Mouse (Mus musculus) megakaryocyte, adult 5-6 weeks (primary cell): ENCODE data around the gene Ypel2. TPM values are rescaled to one million over a fixed set of nuclear protein-coding genes. Genes with fewer than 3 reads are reported as not detected.
"Not testable (repeated sequence)": the region's sequence is repeated elsewhere in the genome, so short reads cannot be mapped to it uniquely, and the experiment has no call there.

Experiments used
- ATAC-seq: 2 replicates; pipeline ENCODE4 v1.8.0; 2016; ENCODE audit warnings: mild to moderate bottlenecking, inconsistent platforms; ENCODE audit not compliant: poor library complexity, severe bottlenecking
- total RNA-seq, 2 experiments: library from RNA; stranded (forward) in 1 of 2; stranded (reverse) in 1 of 2; fragments of 153-499, 151-499 nt in 1 of 2; fragments of 221-1000, 200-1000 nt in 1 of 2; gene quantifications; 2 replicates each; pipeline versions ENCODE4 v1.2.3 to v1.2.4; 2015 to 2017

Ypel2 gene
- total RNA-seq (2015) (6.7 and 7.5 TPM in 2 replicates), total RNA-seq (2017) (5.6 and 6.9 TPM in 2 replicates)

- ATAC-seq: peak; percentile 87
These were observed at the start of gene Ypel2 for GRCm38 (mm10) chr11:86993041-86994037. Ypel2 (minus strand) TSS chr11:86993707.

- no peak for ATAC-seq
These were observed 49.5 kb upstream of the Ypel2 start for GRCm38 (mm10) chr11:87043052-87043451.

DNA sequence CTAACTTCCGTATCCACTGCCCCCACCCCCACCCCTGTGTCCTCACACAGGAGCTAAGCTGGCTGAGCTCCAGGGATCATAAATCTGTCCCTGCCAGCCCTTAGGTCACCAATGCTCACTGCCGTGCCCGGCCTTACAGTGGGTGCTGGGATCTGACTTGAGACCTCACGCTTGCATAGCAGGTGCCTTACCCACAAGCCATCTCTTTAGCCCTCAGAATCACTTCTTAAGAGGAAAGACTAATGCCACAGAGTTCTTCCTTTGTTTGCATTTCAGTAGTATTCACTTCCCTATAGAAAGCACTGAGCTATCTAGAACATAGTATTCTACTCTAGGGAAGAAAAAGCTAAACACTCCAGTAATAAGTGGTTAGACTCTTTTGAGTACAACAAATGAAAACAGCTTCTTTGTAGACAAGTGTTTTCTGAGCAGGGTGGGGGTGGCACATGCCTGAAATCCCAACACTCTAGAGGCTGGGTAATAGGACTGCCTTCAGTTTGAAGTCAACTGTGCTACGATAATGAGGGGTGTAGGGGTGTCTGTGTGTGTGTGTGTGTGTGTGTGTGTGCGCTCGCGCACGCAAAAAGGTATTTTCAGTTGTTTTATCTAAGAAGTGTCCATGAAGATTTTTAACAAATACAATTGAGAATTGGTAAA is 45.9 kb upstream of the Ypel2 start:
- peak; percentile 74 for ATAC-seq

- no peak for ATAC-seq
These were observed 42.7 kb upstream of the Ypel2 start for GRCm38 (mm10) chr11:87036180-87036579.

DNA sequence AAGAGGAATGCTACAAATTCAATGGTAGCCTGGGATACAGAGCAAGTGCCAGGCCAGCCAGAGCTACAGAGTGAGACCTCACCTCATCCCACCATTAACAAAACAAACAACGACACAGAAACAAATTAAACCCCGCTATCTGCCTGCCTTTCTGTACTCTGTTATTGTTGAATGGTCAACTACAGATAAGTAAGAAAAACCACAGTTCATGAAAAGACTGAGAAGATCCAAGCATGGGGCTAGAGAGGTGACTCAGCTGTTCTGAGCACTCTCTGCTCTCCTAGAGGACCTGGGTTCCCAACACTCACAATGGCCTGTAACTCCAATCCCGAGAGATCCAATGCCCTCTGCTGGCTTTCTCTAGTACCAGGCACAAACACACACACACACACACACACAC is 34.7 kb upstream of the Ypel2 start:
- no peak for ATAC-seq

- ATAC-seq: peak; percentile 68
These were observed 32.8 kb upstream of the Ypel2 start for GRCm38 (mm10) chr11:87026096-87026875.

GRCm38 (mm10) chr11:87025351-87025750 is 31.8 kb upstream of the Ypel2 start:
- no peak for ATAC-seq

DNA sequence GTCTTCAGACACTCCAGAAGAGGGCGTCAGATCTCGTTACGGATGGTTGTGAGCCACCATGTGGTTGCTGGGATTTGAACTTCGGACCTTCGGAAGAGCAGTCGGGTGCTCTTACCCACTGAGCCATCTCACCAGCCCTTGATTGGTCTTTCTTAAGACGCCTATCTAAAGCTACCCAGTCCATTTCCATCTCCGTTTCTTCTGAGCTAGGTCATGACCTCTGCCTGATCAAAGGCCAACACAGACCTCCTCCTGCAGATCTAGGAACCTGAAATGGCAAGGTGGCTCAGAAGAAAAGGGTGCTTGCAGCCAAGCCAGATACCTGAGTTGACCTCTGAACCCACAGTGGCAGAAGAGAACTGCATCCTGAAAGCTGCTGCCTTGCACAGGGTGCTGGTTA is 29.7 kb upstream of the Ypel2 start:
- ATAC-seq: not testable (repeated sequence)

- no peak for ATAC-seq
These were observed 29.3 kb upstream of the Ypel2 start for GRCm38 (mm10) chr11:87022765-87023164.

GRCm38 (mm10) chr11:87021551-87021950 is 28.0 kb upstream of the Ypel2 start:
- no peak for ATAC-seq

GRCm38 (mm10) chr11:87020449-87020848 is 26.9 kb upstream of the Ypel2 start:
- no peak for ATAC-seq

- no peak for ATAC-seq
These were observed 25.9 kb upstream of the Ypel2 start for GRCm38 (mm10) chr11:87019431-87019830.

- ATAC-seq: no peak
These were observed 24.6 kb upstream of the Ypel2 start for GRCm38 (mm10) chr11:87018081-87018480.

DNA sequence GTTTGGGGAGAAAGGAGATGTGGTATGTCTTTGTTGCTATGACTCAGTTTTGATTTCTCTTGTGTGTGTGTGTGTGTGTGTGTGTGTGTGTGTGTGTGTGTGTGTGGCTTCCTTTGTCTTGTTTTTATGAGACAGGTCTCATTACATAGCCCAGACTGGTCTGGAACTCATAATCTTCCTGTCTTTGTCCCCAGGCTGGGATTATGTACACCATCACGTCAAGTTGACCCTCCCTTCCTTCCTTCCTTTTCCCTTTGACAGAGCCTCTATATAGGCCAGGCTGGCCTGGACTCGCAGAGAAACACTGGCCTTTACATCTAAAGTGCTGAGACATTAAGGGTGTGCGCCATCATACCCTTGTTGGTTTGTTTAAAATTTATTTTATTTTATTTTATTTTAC is 22.2 kb upstream of the Ypel2 start:
- ATAC-seq: no peak

- peak; percentile 74 for ATAC-seq
These were observed 17.0 kb upstream of the Ypel2 start for GRCm38 (mm10) chr11:87010476-87010875.

GRCm38 (mm10) chr11:87007371-87007770 is 13.9 kb upstream of the Ypel2 start:
- ATAC-seq: no peak

- ATAC-seq: no peak
These were observed 11.7 kb upstream of the Ypel2 start for GRCm38 (mm10) chr11:87004960-87005755.

GRCm38 (mm10) chr11:87002078-87002829 is 8.7 kb upstream of the Ypel2 start:
- no peak for ATAC-seq

GRCm38 (mm10) chr11:87001217-87001616 is 7.7 kb upstream of the Ypel2 start:
- ATAC-seq: no peak

DNA sequence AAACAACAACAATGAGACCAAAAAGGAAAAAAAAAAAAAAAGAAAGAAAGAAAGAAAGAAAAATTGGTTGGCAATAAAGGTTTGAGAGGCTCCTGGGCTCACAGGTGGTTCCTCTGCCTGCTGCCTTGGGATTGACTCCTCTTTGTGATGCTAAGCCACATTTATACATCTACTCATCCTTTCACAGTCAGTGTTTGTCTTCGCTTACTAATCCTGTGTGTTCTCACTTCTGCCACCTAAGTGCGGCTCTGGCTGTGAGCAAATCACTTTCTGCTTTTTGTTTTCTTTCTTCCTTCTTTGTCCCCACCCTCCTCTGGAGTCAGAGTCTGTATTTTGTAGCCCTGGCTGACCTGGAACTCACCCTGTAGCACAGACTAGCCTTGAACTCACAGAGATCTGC is 2.8 kb upstream of the Ypel2 start:
- no peak for ATAC-seq
